Mouse (Mus musculus) mesoderm, embryonic 11.5 days (tissue): ENCODE data around the gene Gba2.
A peak's percentile ranks its signal among the peaks of the same experiment; 100 is the strongest.
"Not testable (repeated sequence)": the region's sequence is repeated elsewhere in the genome, so short reads cannot be mapped to it uniquely, and the experiment has no call there.

ENCODE experiments used
- DNase-seq: peaks from one replicate; pipeline ENCODE4 v3.0.0-alpha.2; 2012; ENCODE audit warnings: low read depth, low spot score

Gene Gba2

DNA sequence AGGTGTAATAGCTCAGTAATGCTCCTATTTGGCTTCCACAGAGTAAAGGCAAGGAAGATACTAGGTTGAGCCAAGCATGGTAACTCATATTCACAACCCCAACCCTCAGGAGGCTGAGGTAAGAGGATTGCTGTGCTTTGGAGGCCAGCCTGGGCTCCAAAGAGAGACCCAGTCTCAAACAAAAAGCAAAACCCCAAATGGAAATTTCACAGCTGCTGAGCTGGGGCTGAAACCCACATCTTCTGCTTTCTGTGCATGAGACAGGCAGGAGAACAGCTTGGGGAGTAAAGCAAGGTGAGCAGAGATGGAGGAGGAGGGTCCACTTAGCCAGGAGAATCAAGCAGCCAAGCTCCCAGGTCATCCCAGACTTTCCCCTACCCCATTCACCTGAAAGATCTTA, 24.8 kb downstream of the Gba2 start:
- DNase-seq: no peak

DNA sequence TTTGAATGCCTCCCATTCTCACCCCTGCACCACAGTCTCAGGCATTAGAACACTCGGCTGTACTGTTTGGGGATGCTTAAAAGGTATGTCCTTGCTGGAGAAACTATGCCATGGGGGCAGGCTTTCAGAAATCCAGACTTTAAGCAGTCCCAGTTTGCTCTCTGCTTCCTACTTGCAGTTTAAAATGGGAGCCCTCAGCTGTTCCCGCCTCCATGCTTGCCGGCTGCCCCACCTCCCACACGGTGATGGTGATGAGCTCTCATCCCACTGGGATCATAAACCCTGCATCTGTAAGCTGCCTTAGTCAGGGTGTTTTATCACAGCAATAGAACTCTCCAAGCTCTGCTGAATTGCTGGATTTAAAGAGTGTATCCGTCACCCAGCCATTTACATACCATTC, 26.2 kb downstream of the Gba2 start:
- DNase-seq: no peak

DNA sequence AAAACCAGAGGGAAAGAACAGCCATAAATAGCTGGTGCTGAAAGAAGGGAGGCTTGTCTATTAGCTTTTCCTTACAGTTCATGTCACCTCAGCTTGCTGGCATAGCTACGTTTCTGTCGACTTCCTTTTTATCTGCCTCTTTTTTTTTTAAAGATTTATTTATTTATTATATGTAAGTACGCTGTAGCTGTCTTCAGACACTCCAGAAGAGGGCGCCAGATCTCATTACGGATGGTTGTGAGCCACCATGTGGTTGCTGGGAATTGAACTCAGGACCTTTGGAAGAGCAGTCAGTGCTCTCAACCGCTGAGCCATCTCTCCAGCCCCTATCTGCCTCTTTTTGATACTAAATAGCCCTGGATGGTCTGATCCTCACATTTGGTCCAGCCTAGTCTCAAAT, 26.8 kb downstream of the Gba2 start:
- DNase-seq: not testable (repeated sequence)

DNA sequence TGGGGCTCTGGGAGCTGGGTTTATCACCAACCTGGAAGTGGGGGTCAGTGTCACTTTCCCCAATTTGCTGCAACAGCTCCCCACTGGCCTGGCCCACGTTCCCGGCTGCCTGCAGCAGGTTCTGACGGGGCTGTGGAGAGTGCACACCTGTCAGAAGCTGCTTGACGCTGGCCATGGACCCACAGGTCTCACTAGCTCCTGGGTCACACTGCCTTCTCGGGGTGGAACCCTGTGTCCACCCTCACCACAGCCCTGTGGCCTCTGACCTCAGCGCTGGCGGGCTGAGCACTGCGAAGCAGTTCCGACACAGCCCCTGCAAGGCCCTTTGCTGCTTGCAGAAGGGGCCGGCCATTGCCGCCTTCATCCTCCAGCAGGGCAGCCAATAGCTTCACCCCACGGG, 29.6 kb downstream of the Gba2 start:
- DNase-seq: no peak

DNA sequence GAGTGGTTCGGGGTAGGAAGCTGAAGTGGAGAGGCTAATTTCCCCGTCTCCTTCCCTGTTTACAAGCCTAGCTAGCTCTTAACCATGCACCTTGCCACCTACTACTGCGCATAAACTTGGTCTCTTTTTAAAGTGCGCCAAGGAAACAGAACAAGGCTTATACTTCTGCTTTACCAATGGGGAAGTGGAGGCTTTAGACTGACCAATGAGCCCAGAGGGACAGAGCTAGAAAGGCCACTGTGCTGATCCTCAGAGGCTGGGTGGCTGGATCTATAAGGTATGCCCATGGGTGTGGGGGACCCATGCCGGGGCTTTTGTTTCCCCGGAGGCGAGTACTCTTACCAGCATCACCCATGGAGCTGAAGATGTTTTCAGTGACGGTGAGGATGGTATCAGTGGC, 31.5 kb downstream of the Gba2 start:
- no peak for DNase-seq

DNA sequence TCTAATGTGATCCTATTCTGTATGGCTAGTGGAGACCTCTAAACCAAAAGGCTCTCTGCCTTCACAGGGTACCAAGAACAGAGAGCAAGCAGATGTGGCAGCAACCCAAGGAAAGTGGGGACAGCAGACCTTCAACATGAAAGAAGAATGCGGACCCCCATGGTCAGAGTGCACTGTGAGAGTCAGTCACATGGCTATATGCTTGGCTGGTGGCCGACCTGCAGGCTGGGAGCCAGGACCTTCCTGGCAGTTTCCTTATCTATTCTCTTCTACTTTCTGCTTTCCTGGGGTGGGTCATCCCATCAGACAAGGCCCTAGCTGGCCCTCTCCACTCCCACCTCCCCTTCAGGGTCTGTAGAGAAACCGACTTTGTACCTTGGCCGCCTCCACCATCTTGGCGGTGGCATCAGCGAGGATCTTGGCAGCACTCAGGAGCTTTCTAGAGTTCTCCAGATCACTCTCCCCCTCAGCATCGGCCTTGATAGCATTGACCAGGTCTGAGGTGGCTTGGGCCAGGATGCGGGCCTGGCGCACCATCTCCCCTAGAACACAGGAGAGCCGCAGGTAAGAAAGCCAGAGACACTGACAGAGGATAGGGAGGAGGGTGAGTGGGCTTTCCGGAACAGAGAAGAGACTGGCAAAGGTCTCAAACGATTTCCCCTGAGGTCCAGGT, 32.2 kb downstream of the Gba2 start:
- DNase-seq: no peak

DNA sequence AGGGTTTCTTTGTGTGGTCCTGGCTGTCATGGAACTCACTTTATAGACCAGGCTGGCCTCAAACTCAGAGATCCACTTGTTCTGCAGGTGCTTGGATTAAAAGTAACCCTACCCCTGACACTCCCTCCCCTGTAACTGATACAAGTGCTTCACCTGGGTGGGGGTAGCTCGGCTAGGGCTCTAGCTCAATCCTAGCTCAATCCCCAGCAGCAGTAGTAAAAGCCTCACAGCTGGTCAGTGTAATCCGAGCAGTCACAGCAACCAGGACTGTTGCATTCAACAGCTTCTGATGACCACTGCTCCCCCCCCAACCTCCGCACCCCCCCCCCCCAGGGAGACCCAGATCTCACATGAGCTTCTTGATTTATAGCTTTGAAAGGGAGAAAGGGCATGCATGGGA, 36.6 kb downstream of the Gba2 start:
- DNase-seq: no peak

DNA sequence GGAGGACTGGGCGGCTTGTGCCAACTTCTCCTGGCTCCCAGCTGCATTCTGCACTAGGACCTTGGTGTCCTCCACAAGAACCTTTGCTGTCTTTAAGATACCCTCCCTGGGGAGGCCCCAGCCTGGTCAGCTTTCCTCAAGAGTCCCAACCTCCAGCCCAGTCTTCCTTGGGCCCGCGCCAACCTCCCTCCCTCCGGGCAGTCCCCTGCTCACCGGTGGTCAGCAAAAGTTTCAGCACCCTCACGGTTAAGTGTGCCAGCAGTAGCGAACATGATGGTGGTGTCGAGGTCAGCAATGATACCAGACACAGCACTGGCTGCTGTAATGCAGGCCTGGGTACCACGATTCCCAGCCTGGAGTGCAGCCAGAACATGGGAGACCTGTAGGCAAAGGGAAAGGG, 42.6 kb downstream of the Gba2 start:
- DNase-seq: no peak

DNA sequence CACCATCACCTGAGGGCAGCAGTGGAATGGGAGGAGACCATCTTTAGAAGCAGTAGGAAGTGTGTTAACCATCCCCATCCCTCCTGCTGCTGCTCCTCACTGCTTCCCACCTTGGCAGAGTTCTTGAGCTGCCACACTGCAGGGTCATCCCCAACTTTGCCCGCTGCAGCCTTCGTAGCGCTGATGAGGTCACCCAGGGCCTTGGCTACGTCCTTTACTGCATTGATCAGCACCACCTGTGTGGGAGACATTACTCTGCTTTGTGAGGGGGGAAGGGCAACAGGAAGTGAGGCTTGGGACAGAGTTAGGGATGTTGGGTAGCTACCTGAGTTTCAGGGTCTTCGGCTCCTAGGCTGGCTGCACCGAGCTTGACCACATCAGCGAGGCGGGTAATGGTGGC, 43.0 kb downstream of the Gba2 start:
- no peak for DNase-seq

DNA sequence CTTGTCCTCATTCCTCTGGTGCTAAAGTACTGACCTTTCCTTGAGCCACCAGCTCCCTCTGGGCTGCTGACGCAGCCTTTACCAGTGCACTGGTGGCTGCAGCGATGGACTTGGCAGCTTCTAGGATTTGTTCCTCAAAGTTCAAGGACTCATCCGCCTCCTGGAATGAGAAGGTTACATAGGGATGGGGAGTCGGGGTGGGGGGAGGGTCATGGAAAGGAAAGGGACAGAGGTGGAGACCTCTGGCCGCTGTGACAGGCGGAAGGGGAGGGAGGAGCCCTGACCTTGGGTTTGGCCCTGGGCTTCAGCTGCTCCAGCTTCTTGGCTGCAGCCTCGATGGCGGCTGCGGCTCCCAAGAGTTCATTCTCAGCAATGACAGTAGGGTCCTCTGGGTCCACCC, 45.4 kb downstream of the Gba2 start:
- no peak for DNase-seq

DNA sequence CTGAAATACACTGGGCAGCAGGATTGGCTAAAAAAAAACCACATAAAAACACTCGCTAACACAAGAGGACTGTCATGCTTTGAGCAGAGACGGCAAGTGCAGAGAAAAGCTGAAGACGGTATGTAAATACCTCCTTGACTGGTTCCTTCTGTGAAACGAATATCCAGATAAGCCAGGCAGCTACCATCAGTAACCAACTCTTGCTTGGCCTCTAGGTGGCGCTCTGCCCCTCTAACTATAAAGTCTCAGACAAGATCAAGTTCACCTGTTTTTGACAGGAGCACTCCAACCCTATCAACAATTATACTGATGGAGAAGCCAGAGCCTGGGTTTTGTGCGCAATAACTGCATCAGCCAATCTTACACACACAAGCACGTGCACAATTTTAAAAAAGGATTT, 48.1 kb downstream of the Gba2 start:
- DNase-seq: peak; percentile 80

DNA sequence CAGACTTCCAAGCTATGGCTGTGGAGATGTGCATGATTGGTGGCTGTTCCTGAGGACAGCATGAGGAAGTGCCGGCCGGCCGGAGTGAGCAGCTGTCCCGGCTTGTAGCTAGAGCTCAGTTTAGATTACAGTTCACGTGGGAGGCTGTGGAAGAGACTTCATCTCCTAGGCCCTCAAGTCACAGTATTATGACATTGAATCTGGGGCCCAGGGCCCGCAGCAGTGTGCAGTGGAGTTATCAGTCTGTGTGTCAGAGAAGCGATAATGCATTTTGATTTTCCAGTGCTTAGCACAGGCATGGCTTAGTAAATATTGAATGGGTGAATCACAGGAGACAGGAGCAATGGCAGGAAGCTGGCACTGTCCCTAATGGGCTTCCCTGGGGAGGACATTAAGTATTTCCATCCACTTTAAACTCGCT, 48.6 kb downstream of the Gba2 start:
- DNase-seq: no peak

DNA sequence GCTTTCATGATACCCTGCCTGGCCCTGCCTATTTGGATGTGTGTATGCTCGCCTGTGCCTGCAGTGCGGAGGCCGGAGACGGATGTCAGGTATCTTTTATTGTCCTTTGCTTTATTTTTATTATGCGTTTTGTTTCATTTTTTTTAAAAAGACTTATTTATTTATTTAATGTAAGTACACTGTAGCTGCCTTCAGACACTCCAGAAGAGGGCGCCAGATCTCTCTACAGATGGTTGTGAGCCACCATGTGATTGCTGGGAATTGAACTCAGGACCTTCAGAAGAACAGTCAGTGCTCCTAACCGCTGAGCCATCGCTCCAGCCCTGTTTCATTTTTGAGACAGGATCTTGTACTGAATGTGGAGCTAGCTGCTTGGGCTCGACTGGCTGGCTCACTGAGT, 50.2 kb downstream of the Gba2 start:
- no peak for DNase-seq

DNA sequence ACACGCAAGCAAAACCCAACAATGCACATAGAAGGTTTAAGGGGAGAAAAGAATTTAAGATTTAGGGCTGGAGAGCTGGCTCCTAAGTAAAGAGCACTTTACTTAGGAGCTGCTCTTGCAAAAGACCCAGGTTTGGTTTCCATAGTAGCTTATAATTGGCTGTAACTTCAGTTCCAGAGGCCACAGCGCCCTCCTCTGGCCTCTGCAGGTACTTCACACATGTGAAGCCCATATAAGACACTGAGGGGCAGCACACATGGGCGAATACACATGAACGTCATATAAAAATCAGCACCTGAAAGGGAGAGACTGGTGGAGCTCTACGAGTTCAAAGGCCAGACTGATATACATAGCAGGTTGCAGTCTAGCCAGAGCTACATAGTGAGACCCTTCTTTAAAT, 50.8 kb downstream of the Gba2 start:
- DNase-seq: no peak

DNA sequence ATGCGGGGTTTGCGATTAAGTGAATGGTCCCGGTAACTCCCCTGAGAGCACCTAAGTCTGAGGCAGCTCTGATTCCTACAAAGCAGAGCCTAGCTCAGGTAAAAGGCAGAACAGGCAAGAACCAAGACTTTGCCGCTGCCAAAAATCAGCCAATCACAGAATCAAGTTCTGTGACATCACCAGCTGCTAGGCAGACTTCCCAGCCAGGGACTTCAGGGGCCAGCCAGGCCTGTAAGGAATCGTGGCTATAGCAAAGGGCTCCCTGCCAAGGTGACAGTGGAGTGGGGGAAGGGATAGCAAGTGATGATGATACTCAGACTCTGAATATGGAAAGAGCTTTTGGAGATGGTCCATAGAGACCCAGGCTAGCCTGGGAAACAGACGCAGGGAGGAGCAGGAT, 58.7 kb downstream of the Gba2 start:
- DNase-seq: peak; percentile 89

DNA sequence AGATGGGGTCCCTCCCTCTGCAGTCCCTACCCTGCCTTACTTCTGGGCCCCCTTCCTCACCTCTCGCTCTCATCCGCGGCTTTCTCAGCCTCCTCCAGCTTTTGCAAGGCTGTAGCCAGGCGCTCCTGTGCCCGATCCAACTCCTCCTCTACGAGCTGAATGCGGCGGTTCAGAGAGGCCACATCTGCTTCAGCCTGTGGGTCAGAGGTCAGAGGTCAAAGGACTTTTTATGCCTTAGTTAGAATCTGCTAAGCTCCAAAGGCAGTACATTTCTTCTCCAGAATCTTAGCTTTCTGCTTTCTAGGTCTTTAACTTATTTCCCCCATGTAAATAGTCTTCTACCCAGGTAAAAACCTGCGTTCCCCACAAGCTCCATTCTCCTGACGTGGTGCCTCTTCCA, 59.1 kb downstream of the Gba2 start:
- DNase-seq: no peak
